Mouse (Mus musculus) thymus, postnatal 10 days (tissue): ENCODE data around the gene Gbp4.
A peak's percentile ranks its signal among the peaks of the same experiment; 100 is the strongest.
"Not testable (repeated sequence)": the region's sequence is repeated elsewhere in the genome, so short reads cannot be mapped to it uniquely, and the experiment has no call there.

Source experiments
- DNase-seq, 2 experiments: peaks; one replicate each; pipeline ENCODE4 v3.0.0; 2021; ENCODE audit warnings: low spot score in 2 of 2

Gbp4 gene

DNA sequence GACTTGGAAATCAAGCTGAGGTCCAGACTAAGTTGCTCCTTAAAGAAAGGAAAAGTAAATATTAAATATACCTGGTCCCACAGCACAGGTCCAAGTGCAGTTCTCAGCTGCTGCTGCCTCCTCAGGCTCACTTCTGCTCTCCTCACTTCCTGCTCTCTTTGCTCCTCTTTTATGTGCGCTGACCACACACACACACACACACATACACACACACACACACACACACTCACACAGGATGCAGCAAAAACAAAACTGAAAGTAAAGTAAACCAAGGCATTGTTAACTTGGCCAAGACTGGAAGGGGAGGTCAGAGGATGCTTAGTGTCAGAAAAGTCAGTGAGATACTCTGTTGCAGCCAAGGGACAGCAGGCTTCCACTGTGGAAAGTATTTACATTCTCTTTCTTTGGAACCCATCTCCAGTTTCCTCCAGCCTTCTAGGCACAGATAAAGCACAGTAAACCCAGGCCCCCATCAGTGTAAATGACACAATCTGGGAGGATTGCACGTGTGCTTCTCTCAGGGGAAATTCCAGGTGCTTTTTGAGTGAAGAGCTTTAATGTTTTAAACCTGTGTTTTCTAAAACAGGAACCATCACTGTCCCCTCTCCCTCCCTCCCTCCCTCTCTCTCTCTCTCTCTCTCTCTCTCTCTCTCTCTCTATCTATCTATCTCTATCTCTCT is at the start of gene Gbp4, which contains the start of the genes Gbp9 and Gbp8:
Gene Gbp4 (minus strand): TSS at position 178 of the 680 bp plus-strand sequence.
Gene Gbp9 (minus strand): TSS at position 131 of the 680 bp plus-strand sequence.
Gene Gbp8 (minus strand): TSS at position 132 of the 680 bp plus-strand sequence.
- DNase-seq, result peak; percentile 53 to 61

- no peak for DNase-seq
These were observed 42.1 kb upstream of the Gbp4 start for GRCm38 (mm10) chr5:105181446-105181845.

DNA sequence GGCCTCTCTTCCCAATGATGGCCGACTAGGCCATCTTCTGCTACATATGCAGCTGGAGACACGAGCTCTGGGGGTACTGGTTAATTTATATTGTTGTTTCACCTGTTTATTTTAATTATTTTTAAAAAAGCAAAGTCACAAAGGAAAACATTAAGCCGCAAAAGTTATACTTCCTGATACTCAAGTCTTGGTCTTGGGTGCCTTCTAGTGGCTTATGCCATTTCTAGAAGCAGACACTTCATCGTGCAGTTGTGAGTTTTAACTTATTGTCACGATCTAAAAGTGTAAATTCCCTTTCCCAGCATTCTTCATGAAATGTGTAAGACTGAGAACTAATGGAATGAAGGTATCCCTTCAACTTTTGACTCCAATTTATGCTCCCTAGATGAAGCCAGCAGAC is 17.2 kb upstream of the Gbp4 start:
- DNase-seq, result no peak

- no peak for DNase-seq
These were observed 14.7 kb upstream of the Gbp4 start for GRCm38 (mm10) chr5:105154049-105154448.

DNA sequence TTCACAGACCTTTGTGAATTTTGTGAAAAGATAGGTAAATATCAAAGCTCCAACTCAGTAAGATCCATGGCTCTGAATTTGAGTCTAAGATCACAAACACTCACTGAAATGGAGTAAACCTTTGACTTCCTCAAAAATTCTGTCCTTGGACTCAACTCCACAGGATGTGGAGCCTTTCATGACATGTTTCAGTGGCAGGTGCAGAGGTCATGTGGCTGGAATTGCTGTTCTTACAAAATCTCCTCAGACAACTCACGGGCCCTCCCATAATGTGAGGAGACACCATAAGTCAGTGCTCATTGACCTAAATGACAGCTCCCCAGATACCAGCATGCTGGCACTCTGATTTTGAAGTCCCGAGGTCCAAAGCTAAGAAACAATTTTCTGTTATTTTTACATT is 8.7 kb upstream of the Gbp4 start:
- not testable (repeated sequence) for DNase-seq

GRCm38 (mm10) chr5:105146447-105146846 is 7.1 kb upstream of the Gbp4 start:
- DNase-seq, result no peak

DNA sequence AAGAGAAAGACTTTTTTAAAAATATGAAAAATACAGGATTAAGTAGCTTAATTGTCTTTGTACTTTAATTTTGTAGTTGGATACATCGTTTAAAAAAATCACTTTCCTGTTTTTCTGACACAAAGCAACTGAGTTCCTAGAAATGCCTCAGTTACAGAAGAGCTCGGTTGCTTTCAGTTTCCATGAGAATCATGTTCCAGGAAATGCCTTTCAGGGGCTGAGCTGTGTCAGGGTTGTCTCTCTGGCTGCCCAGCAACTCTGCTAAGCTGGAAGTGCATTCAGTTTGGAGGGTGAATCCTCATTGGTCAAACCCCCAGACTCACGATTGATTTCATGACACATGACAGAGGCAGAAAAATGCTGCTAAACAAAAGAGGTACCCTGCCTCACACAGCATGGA is 6.3 kb upstream of the Gbp4 start:
- DNase-seq, result not testable (repeated sequence)

DNA sequence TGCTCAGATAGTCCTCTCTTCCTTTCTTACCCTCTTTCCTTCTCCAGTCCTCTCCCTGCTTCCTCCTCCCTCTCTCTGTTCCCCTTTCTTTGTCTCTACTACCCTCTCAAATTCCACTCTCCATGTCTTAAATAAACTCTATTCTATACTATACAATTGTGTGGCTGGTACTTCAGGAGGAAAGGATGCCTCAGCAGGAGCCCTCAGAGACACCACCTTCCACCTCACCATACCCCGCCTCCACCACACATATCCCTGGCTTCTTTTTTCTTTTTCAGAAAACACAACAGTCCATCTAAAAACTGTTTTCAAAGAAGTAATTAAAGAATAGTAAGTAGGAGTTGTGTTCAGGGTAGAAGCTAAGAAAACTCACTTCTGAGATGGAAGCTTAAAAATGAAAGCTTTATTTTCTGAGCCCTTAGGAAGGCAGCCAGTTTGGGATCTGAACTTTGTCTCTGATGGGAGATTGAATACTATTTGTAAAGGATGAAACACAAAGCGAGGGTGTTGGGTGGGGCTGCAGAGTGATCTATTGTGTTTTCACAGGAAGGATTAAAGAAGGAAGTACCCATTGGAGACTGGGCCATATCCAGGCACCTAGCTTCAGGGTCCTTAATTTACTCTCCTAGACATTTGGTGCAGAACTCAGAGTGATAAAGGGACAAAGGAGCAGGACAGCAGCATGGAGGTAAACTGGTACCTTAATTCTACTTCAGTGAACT is 864 bp upstream of the Gbp4 start:
- DNase-seq, result not testable (repeated sequence)

- no peak for DNase-seq
These were observed 480 bp downstream of the Gbp4 start for GRCm38 (mm10) chr5:105138906-105139305.

- DNase-seq, result not testable (repeated sequence)
These were observed 2.6 kb downstream of the Gbp4 start for GRCm38 (mm10) chr5:105136706-105137304.

GRCm38 (mm10) chr5:105121731-105122130 is 17.7 kb downstream of the Gbp4 start:
- not testable (repeated sequence) for DNase-seq

GRCm38 (mm10) chr5:105115740-105116139 is 23.6 kb downstream of the Gbp4 start:
- no peak for DNase-seq

- peak; percentile 38 to 40 for DNase-seq
These were observed 24.7 kb downstream of the Gbp4 start for GRCm38 (mm10) chr5:105114696-105115095.

GRCm38 (mm10) chr5:105113656-105114055 is 25.7 kb downstream of the Gbp4 start:
- peak in 1 of 2 experiments; percentile 18 for DNase-seq

DNA sequence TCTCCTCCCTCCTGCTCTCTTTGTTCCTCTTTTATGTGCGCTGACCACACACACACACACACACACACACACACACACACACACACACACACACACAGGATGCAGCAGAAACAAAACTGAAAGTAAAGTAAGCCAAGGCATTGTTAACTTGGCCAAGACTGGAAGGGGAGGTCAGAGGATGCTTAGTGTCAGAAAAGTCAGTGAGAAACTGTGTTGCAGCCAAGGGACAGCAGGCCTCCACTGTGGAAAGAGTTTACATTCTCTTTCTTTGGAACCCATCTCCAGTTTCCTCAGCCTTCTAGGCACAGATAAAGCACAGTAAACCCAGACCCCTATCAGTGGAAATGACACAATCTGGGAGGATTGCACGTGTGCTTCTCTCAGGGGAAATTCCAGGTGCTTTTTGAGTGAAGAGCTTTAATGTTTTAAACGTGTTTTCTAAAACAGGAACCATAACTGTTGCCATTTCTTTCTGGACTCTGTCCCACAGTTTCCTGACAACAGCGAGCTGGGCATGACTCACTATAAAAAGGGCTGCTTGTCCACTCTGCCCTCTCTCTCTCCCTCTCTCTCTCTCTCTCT is 29.0 kb downstream of the Gbp4 start:
- peak; percentile 54 to 62 for DNase-seq

DNA sequence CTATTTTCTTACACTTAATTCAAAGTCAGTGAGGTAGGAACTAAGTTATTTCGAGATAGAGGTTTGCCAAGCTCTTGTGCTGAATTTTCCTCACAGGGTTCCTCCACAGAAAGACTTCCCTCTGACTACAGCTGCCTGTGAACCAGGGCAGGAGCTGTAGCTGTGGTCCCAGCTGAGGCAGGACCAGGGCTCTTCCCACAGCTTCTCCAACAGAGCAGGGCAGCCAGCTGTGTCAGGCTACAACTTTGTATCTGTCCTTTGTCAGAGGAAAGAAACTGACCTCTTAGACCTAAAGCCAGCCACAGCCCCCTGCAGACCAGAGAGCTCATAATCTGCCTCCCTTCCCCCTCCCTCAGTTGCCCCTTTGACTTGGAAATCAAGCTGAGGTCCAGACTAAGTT is 29.6 kb downstream of the Gbp4 start:
- DNase-seq, result not testable (repeated sequence)

GRCm38 (mm10) chr5:105105689-105106088 is 33.7 kb downstream of the Gbp4 start:
- DNase-seq, result not testable (repeated sequence)

DNA sequence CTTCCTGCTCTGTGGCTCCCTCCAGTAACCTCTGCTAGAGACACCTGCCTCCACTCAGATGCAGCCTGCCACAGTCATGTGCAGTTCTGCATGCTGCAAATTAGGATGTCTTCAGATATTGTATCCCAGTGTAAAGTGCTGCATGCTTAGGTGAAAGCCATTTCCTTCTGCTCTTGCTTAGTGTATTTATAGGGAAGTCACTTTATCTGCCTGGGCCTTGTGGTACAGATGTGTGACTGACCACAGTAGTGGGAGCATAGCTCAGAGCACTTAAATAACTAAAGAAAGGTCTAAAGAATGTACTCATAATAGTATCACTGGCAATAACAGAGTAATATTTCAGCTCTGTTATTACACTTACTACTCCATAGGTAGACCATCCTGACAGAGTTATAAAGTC is 57.5 kb downstream of the Gbp4 start:
- no peak for DNase-seq

DNA sequence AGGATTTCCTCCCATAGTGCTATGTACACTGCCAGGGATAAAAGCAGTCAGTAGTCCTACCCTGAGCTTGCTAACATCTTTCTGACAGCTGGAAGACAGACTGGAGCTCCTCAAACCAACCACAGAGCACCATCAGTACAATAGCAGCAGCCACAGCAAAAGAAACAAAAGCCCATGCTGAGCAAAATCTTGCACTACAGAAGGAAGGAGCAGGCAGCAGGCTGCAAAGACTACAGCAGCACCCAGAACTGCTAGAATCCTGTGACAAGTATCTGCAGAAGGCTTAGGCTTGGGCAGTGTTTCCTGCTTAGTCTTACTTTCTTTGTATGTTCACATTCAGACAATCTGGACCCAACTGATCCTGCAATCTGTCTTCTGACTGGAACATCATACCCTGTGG is 71.0 kb downstream of the Gbp4 start:
- peak; percentile 63 to 65 for DNase-seq
